Mouse (Mus musculus): ENCODE data around the gene Smtnl2. TPM values are rescaled to one million over a fixed set of nuclear protein-coding genes. Genes with fewer than 3 reads are reported as not detected.

Gene Smtnl2
- polyA plus RNA-seq, 2 experiments from 2014 or later = not detected

- ATAC-seq = no peak
These were observed 13.5 kb downstream of the Smtnl2 start for GRCm38 (mm10) chr11:72397811-72398525.

- ATAC-seq = no peak
These were observed 14.4 kb downstream of the Smtnl2 start for GRCm38 (mm10) chr11:72397072-72397471.

- ATAC-seq = no peak
These were observed 14.9 kb downstream of the Smtnl2 start for GRCm38 (mm10) chr11:72396621-72397020.

- no peak for ATAC-seq
These were observed 15.9 kb downstream of the Smtnl2 start for GRCm38 (mm10) chr11:72395652-72396051.

GRCm38 (mm10) chr11:72394694-72395093 is 16.8 kb downstream of the Smtnl2 start:
- ATAC-seq = no peak

GRCm38 (mm10) chr11:72393669-72394068 is 17.8 kb downstream of the Smtnl2 start:
- ATAC-seq = no peak

GRCm38 (mm10) chr11:72393243-72393642 is 18.3 kb downstream of the Smtnl2 start:
- ATAC-seq = no peak

- no peak for ATAC-seq
These were observed 20.3 kb downstream of the Smtnl2 start for GRCm38 (mm10) chr11:72391181-72391580.

- ATAC-seq = no peak
These were observed 21.9 kb downstream of the Smtnl2 start for GRCm38 (mm10) chr11:72389407-72390142.

GRCm38 (mm10) chr11:72388113-72388529 is 23.4 kb downstream of the Smtnl2 start:
- no peak for ATAC-seq

- ATAC-seq = no peak
These were observed 32.2 kb downstream of the Smtnl2 start for GRCm38 (mm10) chr11:72379351-72379750.

GRCm38 (mm10) chr11:72378222-72378621 is 33.3 kb downstream of the Smtnl2 start:
- no peak for ATAC-seq

- no peak for ATAC-seq
These were observed 35.0 kb downstream of the Smtnl2 start for GRCm38 (mm10) chr11:72376562-72376961.

- no peak for ATAC-seq
These were observed 41.4 kb downstream of the Smtnl2 start for GRCm38 (mm10) chr11:72369904-72370672.

GRCm38 (mm10) chr11:72367934-72368674 is 43.4 kb downstream of the Smtnl2 start:
- no peak for ATAC-seq

- no peak for ATAC-seq
These were observed 45.4 kb downstream of the Smtnl2 start for GRCm38 (mm10) chr11:72366126-72366525.

GRCm38 (mm10) chr11:72364526-72364925 is 47.0 kb downstream of the Smtnl2 start:
- ATAC-seq = no peak

GRCm38 (mm10) chr11:72363523-72364240 is 47.8 kb downstream of the Smtnl2 start:
- no peak for ATAC-seq

- ATAC-seq = no peak
These were observed 49.2 kb downstream of the Smtnl2 start, which contains the start of gene Tekt1 for GRCm38 (mm10) chr11:72362347-72362741. Gene Tekt1, minus strand, starts transcription at chr11:72362442.

GRCm38 (mm10) chr11:72361385-72362346 is 49.8 kb downstream of the Smtnl2 start:
- no peak for ATAC-seq
